Mouse (Mus musculus) heart, embryonic 13.5 days (tissue): ENCODE results near the gene Slc24a4. TPM values are rescaled to one million over a fixed set of nuclear protein-coding genes. Genes with fewer than 3 reads are reported as not detected.

Experiments
- ATAC-seq: fragments of 200-750 bp; cut with Nextera tagmentation; 2 replicates; pipeline ENCODE4 v1.8.0; 2017; ENCODE audit warnings: moderate TSS enrichment; ENCODE audit not compliant: insufficient number of reproducible peaks, low FRiP score, low TSS enrichment; ENCODE audit errors: extremely low read depth
- H3K27ac ChIP-seq: fragments of 300-500 bp; sonication (generic); replicated peaks from 2 replicates; pipeline ENCODE4 v1.5.1; 2015; ENCODE audit warnings: moderate library complexity, mild to moderate bottlenecking, inconsistent platforms
- H3K27me3 ChIP-seq: fragments of 300-500 bp; sonication (generic); replicated peaks from 2 replicates; pipeline ENCODE4 v1.6.1; 2015; ENCODE audit warnings: mild to moderate bottlenecking, inconsistent platforms
- H3K36me3 ChIP-seq: fragments of 300-500 bp; sonication (generic); 2 replicates; pipeline ENCODE4 v1.6.1; 2015; ENCODE audit warnings: mild to moderate bottlenecking, inconsistent platforms
- H3K4me1 ChIP-seq: fragments of 300-500 bp; sonication (generic); 2 replicates; pipeline ENCODE4 v1.6.1; 2015; ENCODE audit warnings: inconsistent platforms
- H3K4me2 ChIP-seq: fragments of 300-500 bp; sonication (generic); 2 replicates; pipeline ENCODE4 v1.6.1; 2015; ENCODE audit warnings: inconsistent platforms, mild to moderate bottlenecking, moderate library complexity
- H3K4me3 ChIP-seq: fragments of 300-500 bp; sonication (generic); 2 replicates; pipeline ENCODE4 v1.5.1; 2015; ENCODE audit warnings: moderate library complexity, mild to moderate bottlenecking, inconsistent platforms
- H3K9ac ChIP-seq: fragments of 300-500 bp; sonication (generic); 2 replicates; pipeline ENCODE4 v1.6.1; 2015; ENCODE audit warnings: inconsistent platforms, mild to moderate bottlenecking, moderate library complexity
- H3K9me3 ChIP-seq: fragments of 300-500 bp; sonication (generic); 2 replicates; pipeline ENCODE4 v1.6.1; 2016; ENCODE audit warnings: inconsistent platforms
- WGBS: fragments of 180-500 bp; shearing (Covaris S2); methylation state at CpG from one replicate; pipeline ENCODE4 v1.1.7; 2015; ENCODE audit warnings: mixed read lengths; 5-methylcytosine and 5-hydroxymethylcytosine counted together
- polyA plus RNA-seq: library from polyadenylated mRNA; unstranded; fragments of >200 nt; fragmentation: Nextera tagmentation; extraction: Ambion mirVana; gene quantifications from 2 replicates; pipeline ENCODE4 v1.2.1, GENCODE M21; 2015

Slc24a4 gene
- polyA plus RNA-seq, 1 experiment from 2014 or later: 2.8 TPM

DNA sequence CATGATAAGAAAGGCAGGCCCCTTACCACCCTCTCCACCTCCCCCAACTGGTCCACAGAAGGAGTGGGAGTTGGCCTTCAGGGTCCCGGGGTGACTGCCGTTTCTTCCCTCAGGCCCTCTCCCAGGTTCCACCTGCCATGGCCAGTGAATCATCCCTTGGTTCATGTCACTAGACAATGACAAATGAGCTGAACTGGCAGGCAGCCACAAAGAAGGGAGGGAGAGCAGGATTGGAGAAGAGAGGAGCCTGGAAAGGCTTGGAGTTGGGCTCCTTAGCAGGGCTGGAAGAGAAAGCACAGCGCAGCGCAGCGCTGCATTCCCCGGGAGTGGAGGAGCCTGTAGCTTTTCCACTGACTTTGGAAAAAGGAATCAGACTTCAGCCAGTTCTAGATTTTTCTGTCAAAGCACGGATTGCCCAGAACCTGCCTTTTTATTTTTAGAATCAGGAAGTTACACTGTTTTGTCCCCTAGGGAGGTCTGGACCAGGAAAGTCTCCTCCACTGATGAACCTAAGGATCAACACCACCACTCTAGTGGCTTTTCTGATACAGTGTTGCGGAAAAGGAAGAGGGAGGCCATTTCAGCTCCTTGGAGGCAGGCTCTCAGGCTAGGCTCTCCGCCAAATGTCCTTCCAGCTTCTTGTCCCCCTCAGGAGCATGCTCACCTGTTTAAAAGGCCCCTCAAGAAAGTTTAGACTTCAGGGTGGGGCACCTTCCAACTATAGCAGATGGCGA, 158.3 kb downstream of the Slc24a4 start:
- H3K9ac ChIP-seq: peak overlapping the region; percentile 66
- peak overlapping the region; percentile 90 for H3K4me2 ChIP-seq
- H3K27ac ChIP-seq: peak overlapping the region; percentile 86
- peaks cover 4% of the 10 kb centered on the region; the same call in 1 of the 2 replicates for H3K36me3 ChIP-seq
- no peak for ATAC-seq
- H3K27me3 ChIP-seq: no peaks in the 10 kb centered on the region
- no peak overlapping the region for H3K4me3 ChIP-seq
- no peaks in the 10 kb centered on the region for H3K9me3 ChIP-seq
- 39% methylated on average over 10 of the region's 10 CpGs for WGBS
- peaks cover 79% of the 10 kb centered on the region for H3K4me1 ChIP-seq

DNA sequence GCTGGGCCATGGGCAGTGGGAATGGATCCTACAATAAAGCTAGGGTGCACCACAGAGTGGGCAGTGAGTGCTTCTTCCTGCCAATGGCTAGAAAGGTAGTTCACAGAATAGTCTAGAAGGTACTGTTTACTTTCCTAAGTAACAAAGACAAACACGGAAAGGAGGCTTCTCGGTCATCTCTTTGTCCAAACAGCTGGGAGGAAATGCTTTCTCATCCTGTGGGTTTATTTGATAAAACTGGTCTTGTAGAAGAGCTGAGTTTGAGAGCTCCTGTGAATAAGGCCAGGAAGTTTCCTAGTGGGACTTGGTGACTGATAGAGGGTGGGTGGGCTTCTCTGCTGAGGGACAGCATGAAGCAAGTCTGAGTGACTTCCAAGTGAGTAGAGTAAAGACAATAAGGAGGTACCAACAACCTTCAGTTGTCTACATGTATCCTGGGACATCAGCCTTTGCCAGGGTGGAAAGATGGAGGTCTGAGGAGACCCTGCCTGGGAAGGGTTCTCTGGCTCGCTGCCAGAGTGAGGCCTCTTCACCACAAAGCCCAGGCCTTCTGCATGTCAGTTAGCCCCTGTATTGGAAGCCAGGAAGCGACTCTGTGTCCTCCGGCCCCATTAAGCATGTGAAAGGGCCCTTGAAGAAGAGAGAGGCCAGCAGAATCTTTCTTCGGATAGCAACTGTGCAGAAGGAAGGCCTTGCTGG, 159.5 kb downstream of the Slc24a4 start:
- no peak for ATAC-seq
- Histone ChIP-seq H3K4me3 (no peak overlapping the region), H3K4me2 (no peak overlapping the region), H3K9ac (peak overlapping the region; percentile 33), H3K27me3 (no peaks in the 10 kb centered on the region), H3K9me3 (no peaks in the 10 kb centered on the region), H3K27ac (peak overlapping the region; percentile 86), H3K36me3 (peaks cover 4% of the 10 kb centered on the region; the same call in 1 of the 2 replicates), H3K4me1 (peaks cover 84% of the 10 kb centered on the region)
- 47% methylated on average over 6 of the region's 6 CpGs for WGBS

DNA sequence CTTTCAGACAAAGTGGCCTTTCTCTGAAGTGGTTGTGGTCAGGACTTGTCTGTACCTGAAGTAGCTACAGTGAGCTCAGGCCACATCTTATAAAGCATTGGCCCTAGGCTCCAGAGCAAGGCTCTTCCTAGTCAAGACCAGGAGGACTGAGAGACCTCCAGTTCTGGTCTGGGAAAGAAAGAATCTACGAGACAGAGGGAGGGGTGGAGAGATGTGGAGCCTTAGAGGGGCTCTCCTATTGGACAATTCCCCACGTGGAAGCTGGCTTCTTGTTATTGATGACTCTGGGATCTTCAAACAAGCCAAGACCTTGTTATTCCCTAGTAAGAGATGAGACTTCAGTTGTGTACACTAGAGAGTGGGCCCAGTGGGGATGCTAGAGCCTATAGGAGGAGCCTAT, 160.3 kb downstream of the Slc24a4 start:
- Histone ChIP-seq H3K9ac (peak overlapping the region; percentile 33; the same call in 1 of the 2 replicates), H3K4me1 (peaks cover 83% of the 10 kb centered on the region), H3K4me2 (no peak overlapping the region), H3K36me3 (peaks cover 4% of the 10 kb centered on the region; the same call in 1 of the 2 replicates), H3K27ac (peak overlapping the region; percentile 86), H3K27me3 (no peaks in the 10 kb centered on the region), H3K9me3 (no peaks in the 10 kb centered on the region), H3K4me3 (no peak overlapping the region)
- WGBS: 36% methylated on average over 2 of the region's 2 CpGs
- ATAC-seq: no peak

DNA sequence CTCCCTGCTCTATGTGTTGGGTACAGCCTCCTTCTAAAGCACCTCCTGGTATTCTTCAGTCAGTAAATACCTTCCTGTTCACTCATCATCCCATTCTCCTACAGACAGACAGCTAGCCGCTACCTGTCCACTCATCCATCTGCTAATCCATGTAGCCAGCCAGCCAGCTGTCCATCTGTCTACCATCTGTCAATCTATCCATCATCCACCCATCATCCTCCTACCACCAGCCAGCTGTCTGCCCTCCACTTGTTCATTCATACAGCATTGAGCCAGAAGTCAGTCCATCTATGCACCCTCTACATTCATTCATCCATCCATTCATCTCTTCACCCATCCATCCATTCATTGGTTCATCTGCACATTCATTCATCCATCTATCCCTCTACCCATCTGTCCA, 161.0 kb downstream of the Slc24a4 start:
- 87% methylated on average over 1 of the region's 1 CpGs for WGBS
- Histone ChIP-seq H3K9ac (no peak overlapping the region), H3K9me3 (no peaks in the 10 kb centered on the region), H3K4me1 (peaks cover 82% of the 10 kb centered on the region), H3K27me3 (no peaks in the 10 kb centered on the region), H3K36me3 (peaks cover 4% of the 10 kb centered on the region; the same call in 1 of the 2 replicates), H3K4me2 (no peak overlapping the region), H3K27ac (no peak overlapping the region), H3K4me3 (no peak overlapping the region)
- ATAC-seq: no peak

DNA sequence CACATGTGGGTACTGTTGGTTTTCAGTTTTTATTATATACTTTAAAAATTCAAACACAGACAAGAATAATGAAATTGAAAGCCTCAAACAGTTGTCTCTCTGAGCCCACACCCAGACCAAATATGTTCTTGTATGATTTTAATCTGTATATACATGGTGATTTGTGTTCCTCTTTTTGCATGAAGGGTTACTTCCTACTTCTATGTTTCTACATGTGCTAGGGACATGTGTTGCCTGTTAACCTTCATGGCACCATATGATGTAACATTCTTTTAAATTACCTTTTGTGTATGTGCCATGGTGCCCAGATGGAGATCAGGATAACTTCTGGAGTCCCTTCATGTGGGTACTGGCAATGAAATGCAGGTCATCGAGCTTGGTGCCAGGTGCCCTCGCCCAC, 162.1 kb downstream of the Slc24a4 start:
- no peak for ATAC-seq
- peaks cover 4% of the 10 kb centered on the region; the same call in 1 of the 2 replicates for H3K36me3 ChIP-seq
- H3K4me1 ChIP-seq: peaks cover 81% of the 10 kb centered on the region

DNA sequence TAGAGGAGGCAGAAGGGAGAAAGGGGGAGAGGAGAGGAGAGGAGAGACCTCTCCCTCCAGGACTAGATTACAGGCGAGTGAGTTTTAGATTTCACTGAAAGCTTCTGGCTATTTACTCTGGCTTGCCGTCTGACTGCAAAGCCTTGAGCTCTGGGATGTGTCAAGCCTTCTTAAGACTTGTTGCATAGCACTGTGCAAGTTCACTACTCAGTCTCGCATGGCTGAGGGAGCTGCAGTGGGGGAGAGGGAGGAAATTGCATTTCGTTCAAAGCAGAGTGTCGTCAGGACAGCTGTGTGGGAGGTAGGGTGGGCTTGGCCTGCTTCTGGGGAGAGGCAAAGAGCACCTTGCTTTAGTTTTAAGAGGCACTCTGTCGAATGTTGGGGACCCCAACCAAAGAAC, 163.2 kb downstream of the Slc24a4 start:
- H3K4me1 ChIP-seq: peaks cover 80% of the 10 kb centered on the region
- no peak overlapping the region for H3K9ac ChIP-seq
- no peaks in the 10 kb centered on the region for H3K27me3 ChIP-seq
- no peak for ATAC-seq
- peak overlapping the region; percentile 53 for H3K27ac ChIP-seq
- 28% methylated on average over 6 of the region's 6 CpGs for WGBS
- H3K4me3 ChIP-seq: no peak overlapping the region
- H3K9me3 ChIP-seq: no peaks in the 10 kb centered on the region
- H3K36me3 ChIP-seq: peaks cover 4% of the 10 kb centered on the region; the same call in 1 of the 2 replicates
- no peak overlapping the region for H3K4me2 ChIP-seq

More for the DNA sequence above, 162.1 kb downstream of the Slc24a4 start:
- Histone ChIP-seq H3K27ac (no peak overlapping the region), H3K9me3 (no peaks in the 10 kb centered on the region), H3K9ac (no peak overlapping the region), H3K4me2 (no peak overlapping the region), H3K27me3 (no peaks in the 10 kb centered on the region), H3K4me3 (no peak overlapping the region)
- 76% methylated on average over 2 of the region's 2 CpGs for WGBS

DNA sequence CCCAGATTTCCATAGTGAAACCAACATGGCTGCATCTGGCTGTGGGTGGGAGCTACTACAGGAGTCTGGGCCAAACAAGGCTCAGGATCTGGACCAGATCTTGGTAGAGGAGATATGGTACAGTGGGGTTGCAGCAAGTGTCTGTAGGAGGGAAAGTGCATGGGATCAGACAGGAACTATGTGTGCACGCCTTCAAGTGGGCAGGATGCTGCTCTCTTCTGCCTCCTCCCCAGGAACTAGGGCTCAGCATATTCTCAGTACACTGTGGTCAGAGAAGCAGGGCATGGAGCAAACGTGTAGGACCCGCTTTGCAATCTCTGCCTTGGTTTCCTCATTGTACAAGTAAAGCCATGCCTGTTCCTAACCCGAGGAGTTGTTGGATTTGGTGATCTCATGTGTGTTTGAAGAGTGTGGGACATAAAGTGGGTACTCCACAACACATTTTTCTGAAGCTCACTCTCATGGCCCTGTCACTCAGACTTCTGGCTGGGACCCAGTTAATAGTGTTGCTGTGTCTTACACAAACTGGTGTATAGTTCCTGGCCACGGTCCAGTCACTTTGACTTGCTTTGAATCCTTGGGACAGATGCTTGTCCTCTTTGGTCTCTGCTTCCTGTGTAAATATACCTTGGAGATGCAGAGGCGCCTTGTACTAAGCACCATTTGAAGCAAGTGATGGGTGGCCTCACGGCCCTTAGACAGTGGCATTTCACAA, 164.1 kb downstream of the Slc24a4 start:
- no peak overlapping the region for H3K9ac ChIP-seq
- H3K4me1 ChIP-seq: peaks cover 72% of the 10 kb centered on the region
- H3K4me3 ChIP-seq: no peak overlapping the region
- no peaks in the 10 kb centered on the region for H3K27me3 ChIP-seq
- peaks cover 4% of the 10 kb centered on the region; the same call in 1 of the 2 replicates for H3K36me3 ChIP-seq
- no peak overlapping the region for H3K27ac ChIP-seq
- H3K4me2 ChIP-seq: no peak overlapping the region
- no peaks in the 10 kb centered on the region for H3K9me3 ChIP-seq
- ATAC-seq: no peak
- 72% methylated on average over 7 of the region's 7 CpGs for WGBS

DNA sequence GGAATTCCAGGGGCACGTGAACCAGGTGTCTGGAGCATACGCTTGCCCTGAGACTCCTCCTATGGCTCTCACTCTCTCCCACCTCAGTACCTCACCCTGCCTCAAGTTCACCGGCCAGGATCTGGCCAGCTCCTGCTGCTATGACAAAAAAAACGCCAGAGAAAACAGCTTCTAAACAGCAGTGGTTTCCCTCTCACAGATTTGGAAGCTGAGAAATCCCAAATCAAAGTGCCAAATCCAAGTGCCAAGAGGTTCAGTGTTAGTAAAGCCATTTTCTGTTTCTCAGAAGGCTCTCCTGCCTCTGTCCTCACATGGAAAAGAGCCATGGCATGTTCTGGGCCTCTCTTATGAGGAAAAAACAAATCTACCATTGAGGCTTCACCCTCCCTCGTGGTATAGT, 166.1 kb downstream of the Slc24a4 start:
- H3K27ac ChIP-seq: no peak overlapping the region
- no peaks in the 10 kb centered on the region for H3K9me3 ChIP-seq
- no peaks in the 10 kb centered on the region for H3K27me3 ChIP-seq
- H3K9ac ChIP-seq: no peak overlapping the region
- H3K4me2 ChIP-seq: no peak overlapping the region
- ATAC-seq: no peak
- no peak overlapping the region for H3K4me3 ChIP-seq
- WGBS: 61% methylated on average over 5 of the region's 5 CpGs
- H3K36me3 ChIP-seq: peaks cover under 1% of the 10 kb centered on the region; the same call in 1 of the 2 replicates
- H3K4me1 ChIP-seq: peaks cover 65% of the 10 kb centered on the region

DNA sequence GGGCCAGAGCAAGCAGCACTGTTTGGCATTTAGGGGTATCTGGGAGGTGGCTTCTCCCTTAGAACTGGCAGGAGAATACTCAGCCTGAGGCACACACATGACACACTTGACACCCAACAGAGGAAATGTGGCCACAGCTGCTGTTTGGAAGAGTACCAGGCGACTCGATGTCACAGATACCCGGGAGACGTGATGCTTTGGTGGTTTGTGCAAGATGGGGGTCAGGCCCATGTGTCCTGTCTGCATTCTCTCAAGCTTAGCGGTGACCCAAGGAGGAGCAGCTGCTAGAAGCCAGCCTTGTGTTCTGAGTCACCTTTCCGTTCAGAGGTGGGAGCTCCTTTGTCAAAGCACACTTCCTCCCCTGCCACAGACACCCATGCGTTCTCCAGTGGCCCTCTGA, 166.7 kb downstream of the Slc24a4 start:
- H3K27me3 ChIP-seq: no peaks in the 10 kb centered on the region
- peaks cover 65% of the 10 kb centered on the region for H3K4me1 ChIP-seq
- H3K9me3 ChIP-seq: no peaks in the 10 kb centered on the region
- no peak overlapping the region for H3K27ac ChIP-seq
- H3K4me3 ChIP-seq: no peak overlapping the region
- 59% methylated on average over 7 of the region's 7 CpGs for WGBS
- ATAC-seq: no peak
- H3K36me3 ChIP-seq: no peaks in the 10 kb centered on the region
- no peak overlapping the region for H3K9ac ChIP-seq
- no peak overlapping the region for H3K4me2 ChIP-seq

DNA sequence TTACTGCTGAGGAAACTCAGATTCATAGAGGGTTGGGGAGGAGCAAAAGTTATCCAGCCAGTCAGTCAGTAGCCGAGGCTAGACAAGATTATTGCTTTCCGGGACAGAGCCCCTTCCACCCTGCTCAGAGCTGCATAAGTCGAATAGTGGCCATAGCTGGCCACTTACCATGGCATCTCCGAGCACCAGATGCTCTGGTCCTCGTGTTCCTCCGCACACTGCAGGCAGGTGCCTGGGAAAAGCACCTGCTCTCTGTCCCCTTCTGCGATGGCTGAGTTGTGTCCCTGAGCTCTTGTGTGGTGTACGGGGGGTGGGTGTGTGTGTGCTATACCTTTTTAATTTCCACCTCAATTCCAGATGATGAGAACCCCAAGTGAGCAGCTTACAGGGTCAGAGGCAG, 167.1 kb downstream of the Slc24a4 start:
- Histone ChIP-seq H3K4me2 (no peak overlapping the region), H3K27ac (no peak overlapping the region), H3K9ac (no peak overlapping the region), H3K9me3 (no peaks in the 10 kb centered on the region), H3K4me1 (peaks cover 65% of the 10 kb centered on the region), H3K27me3 (no peaks in the 10 kb centered on the region), H3K4me3 (no peak overlapping the region), H3K36me3 (no peaks in the 10 kb centered on the region)
- ATAC-seq: no peak
- WGBS: 76% methylated on average over 8 of the region's 8 CpGs

DNA sequence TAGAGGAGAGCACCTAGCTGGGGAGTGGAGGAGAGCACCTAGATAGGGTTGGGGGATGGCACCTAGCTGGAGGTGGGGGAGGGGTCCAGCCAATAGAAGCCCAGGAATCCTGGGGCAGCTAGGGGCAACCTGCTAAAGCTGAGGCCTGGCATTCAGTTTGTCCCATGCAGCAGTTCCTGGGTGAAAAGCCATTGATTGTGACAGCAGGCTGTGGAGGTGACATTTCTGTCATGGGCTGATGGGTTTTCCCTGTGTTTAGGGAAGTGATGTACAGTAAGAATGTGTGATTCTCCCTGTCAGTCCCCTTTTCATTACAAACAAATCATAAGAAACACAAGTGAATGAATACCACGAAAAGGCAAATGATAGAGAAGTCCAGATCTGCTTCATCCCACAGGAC, 167.8 kb downstream of the Slc24a4 start:
- Histone ChIP-seq H3K27me3 (no peaks in the 10 kb centered on the region), H3K4me3 (no peak overlapping the region), H3K4me2 (no peak overlapping the region), H3K9me3 (no peaks in the 10 kb centered on the region), H3K4me1 (peaks cover 59% of the 10 kb centered on the region), H3K27ac (no peak overlapping the region), H3K36me3 (no peaks in the 10 kb centered on the region), H3K9ac (no peak overlapping the region)
- no peak for ATAC-seq
- 65% methylated on average over 1 of the region's 1 CpGs for WGBS
